Mouse (Mus musculus): ENCODE data around the gene Dqx1. TPM values are rescaled to one million over a fixed set of nuclear protein-coding genes. Genes with fewer than 3 reads are reported as not detected.

Gene Dqx1
- 0.48 and 0.64 TPM in 2 replicates for polyA plus RNA-seq (2016; fragmentation: Nextera tagmentation; extraction: Ambion mirVana)

DNA sequence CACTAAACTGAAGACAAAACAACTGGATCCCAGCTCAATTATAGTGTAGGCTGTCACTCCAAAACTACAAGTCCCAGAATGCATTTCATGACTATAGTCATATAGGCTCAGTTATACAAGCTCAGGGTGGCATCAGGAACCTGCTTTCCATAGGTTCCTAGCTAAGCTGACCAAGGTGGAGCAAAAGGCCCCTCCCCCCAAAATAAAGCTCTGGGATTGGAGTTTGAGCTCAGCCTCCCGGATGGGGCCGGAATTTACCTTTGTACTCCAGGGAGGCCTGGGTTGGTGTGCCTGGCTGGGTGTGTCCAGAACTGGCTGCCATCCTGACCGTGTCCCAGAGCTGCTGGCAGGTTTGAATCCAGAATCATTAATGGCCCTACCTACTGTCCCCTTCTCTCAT is at the start of gene Dqx1:
Dqx1 (plus strand) TSS at position 55 of the 400 bp plus-strand sequence.
- ATAC-seq (ENCODE audit: insufficient number of reproducible peaks, low FRiP score): no peak
- H3K27me3 ChIP-seq (replicated peaks): peaks cover 27% of the 10 kb centered on the region
- no peak within 1 kb of the TSS for H3K9ac ChIP-seq
- 62% methylated on average over 3 of the region's 3 CpGs for WGBS
- H3K27ac ChIP-seq (ENCODE audit: poor library complexity, severe bottlenecking): no peak within 1 kb of the TSS
- H3K36me3 ChIP-seq: peaks cover 18% of the 10 kb centered on the region
- no peaks in the 10 kb centered on the region for H3K9me3 ChIP-seq (replicated peaks)
- H3K4me1 ChIP-seq (replicated peaks): peaks cover 21% of the 10 kb centered on the region
- H3K4me3 ChIP-seq: no peak within 1 kb of the TSS
- no peak within 1 kb of the TSS for H3K4me2 ChIP-seq

DNA sequence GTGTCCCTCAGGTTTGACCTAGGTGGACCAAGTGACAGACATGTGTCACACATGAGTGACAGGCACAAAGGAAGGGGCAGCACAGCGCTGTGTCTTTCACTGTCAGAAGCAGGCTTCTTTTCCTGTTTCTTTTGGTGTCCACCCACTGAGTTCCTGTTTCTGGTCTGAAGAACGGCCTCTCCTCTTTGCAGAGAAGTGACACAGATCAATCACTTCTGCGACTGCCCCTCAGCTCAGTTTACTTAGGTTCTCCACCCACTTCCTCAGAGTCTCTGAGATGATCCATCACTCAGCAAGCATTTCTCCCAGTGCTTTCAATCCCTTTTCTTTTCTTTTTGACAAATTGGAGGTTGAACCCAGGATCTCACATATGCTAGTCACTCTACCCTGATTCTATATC is 49.0 kb upstream of the Dqx1 start:
- no peak overlapping the region for H3K4me2 ChIP-seq
- no peak for ATAC-seq (ENCODE audit: insufficient number of reproducible peaks, low FRiP score)
- no peaks in the 10 kb centered on the region; the same call in 1 of the 2 replicates for H3K27me3 ChIP-seq (replicated peaks)
- no peak overlapping the region for H3K27ac ChIP-seq (ENCODE audit: poor library complexity, severe bottlenecking)
- H3K4me3 ChIP-seq: no peak overlapping the region
- no peaks in the 10 kb centered on the region for H3K9me3 ChIP-seq (replicated peaks)
- H3K36me3 ChIP-seq: no peaks in the 10 kb centered on the region
- WGBS: 43% methylated on average over 3 of the region's 3 CpGs
- no peak overlapping the region for H3K9ac ChIP-seq
- H3K4me1 ChIP-seq (replicated peaks): peaks cover 18% of the 10 kb centered on the region

DNA sequence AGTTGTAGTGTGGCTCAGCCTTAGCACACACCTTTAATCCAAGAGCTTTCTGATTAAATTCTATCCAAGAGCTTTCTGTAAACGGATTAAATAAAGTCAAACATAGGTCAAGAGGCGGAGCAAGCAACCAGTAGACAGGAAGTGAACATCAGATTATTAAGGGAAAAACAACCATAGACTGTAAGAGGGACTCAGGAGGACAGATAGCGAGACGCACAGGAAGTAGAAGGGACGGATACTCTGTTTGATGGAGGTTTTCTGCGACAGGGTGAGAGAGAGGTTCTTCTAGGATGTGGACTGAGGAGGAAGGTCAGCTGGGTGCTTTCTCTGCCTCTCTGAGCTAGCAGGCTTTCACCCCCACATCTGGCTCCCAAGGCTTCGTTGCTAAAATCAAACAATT is 47.6 kb upstream of the Dqx1 start:
- no peak overlapping the region for H3K9ac ChIP-seq

DNA sequence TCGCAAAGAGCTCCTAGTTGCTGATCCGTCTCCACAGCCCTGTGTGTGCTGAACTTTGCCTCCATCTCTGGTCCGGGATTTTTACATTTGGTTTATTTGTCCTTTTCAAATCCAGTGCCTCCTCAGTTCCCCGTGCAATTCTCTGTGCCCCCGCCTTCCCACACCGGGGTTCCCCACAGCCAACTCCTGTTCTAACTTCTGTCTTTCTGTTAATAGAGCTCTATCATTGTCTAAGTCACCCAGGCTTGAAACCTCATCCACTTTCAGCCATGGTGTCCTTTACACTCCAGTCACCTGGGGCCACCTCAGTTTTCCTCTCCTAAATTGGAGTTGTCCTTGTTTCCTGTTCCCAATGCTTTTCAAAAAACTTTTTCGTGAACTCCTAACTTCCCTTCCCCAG is 46.4 kb upstream of the Dqx1 start:
- WGBS: 83% methylated on average over 7 of the region's 7 CpGs
- ATAC-seq (ENCODE audit: insufficient number of reproducible peaks, low FRiP score): no peak

More for the DNA sequence above, 47.6 kb upstream of the Dqx1 start:
- no peak for ATAC-seq (ENCODE audit: insufficient number of reproducible peaks, low FRiP score)
- H3K4me3 ChIP-seq: no peak overlapping the region
- H3K4me1 ChIP-seq (replicated peaks): peaks cover 14% of the 10 kb centered on the region
- H3K27me3 ChIP-seq (replicated peaks): no peaks in the 10 kb centered on the region; the same call in 1 of the 2 replicates
- H3K27ac ChIP-seq (ENCODE audit: poor library complexity, severe bottlenecking): 0 out of 2 replicates have a peak overlapping the region, but pooled peaks have one; percentile 5
- no peak overlapping the region for H3K4me2 ChIP-seq
- 45% methylated on average over 7 of the region's 7 CpGs for WGBS
- H3K36me3 ChIP-seq: no peaks in the 10 kb centered on the region
- H3K9me3 ChIP-seq (replicated peaks): no peaks in the 10 kb centered on the region

DNA sequence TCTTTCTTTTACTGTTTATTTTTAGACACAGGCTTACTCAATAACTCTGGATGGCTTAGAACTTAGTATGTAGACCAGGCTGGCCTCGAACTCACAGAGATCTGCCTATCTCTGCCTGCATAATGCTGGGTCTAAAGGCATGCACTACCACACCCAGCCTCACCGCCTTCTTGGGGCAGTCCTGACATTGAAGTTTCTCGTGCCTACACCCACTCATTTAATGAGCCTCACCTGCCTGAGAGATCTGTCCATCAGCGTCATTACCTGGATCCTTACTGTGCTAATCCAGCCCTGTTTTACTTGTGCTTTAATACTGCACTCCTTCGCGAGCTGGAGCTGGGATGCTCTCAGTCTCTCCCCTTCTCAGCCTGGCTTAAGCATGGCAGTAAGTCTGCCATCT is 45.9 kb upstream of the Dqx1 start:
- H3K4me1 ChIP-seq (replicated peaks): peaks cover 12% of the 10 kb centered on the region
- no peak for ATAC-seq (ENCODE audit: insufficient number of reproducible peaks, low FRiP score)
- H3K27me3 ChIP-seq (replicated peaks): no peaks in the 10 kb centered on the region; the same call in 1 of the 2 replicates
- H3K27ac ChIP-seq (ENCODE audit: poor library complexity, severe bottlenecking): no peak overlapping the region
- H3K36me3 ChIP-seq: no peaks in the 10 kb centered on the region
- no peak overlapping the region for H3K4me3 ChIP-seq
- H3K4me2 ChIP-seq: no peak overlapping the region
- 69% methylated on average over 6 of the region's 6 CpGs for WGBS
- no peaks in the 10 kb centered on the region for H3K9me3 ChIP-seq (replicated peaks)
- no peak overlapping the region for H3K9ac ChIP-seq

More for the DNA sequence above, 46.4 kb upstream of the Dqx1 start:
- H3K27ac ChIP-seq (ENCODE audit: poor library complexity, severe bottlenecking): no peak overlapping the region
- H3K36me3 ChIP-seq: no peaks in the 10 kb centered on the region
- H3K27me3 ChIP-seq (replicated peaks): no peaks in the 10 kb centered on the region; the same call in 1 of the 2 replicates
- H3K9me3 ChIP-seq (replicated peaks): no peaks in the 10 kb centered on the region
- no peak overlapping the region for H3K4me2 ChIP-seq
- H3K4me3 ChIP-seq: no peak overlapping the region
- H3K9ac ChIP-seq: no peak overlapping the region
- H3K4me1 ChIP-seq (replicated peaks): peaks cover 10% of the 10 kb centered on the region; the same call in 1 of the 2 replicates

DNA sequence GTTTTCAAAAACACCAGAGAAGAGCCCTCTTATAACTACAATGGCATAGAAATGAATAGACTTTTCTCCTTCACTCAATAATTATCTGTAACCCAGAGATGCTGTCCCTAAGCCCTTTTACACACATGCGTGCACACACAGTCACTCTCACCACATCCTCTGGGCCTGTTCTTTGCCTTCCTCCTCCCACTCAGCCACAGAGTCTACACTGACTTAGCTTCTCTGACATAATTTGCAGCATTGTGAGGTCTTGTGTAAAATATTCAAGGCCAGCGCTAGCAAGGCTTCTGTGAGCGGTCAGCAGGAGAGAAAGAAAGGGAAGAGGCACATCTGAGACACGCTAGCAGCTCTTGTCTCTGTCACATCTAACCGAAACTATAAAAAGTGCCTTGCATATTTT is 44.2 kb upstream of the Dqx1 start:
- no peak overlapping the region for H3K4me2 ChIP-seq
- 81% methylated on average over 5 of the region's 5 CpGs for WGBS
- H3K4me1 ChIP-seq (replicated peaks): peaks cover 16% of the 10 kb centered on the region
- H3K4me3 ChIP-seq: no peak overlapping the region
- no peak overlapping the region for H3K9ac ChIP-seq
- ATAC-seq (ENCODE audit: insufficient number of reproducible peaks, low FRiP score): no peak
- H3K36me3 ChIP-seq: no peaks in the 10 kb centered on the region
- no peak overlapping the region for H3K27ac ChIP-seq (ENCODE audit: poor library complexity, severe bottlenecking)
- H3K9me3 ChIP-seq (replicated peaks): no peaks in the 10 kb centered on the region
- no peaks in the 10 kb centered on the region; the same call in 1 of the 2 replicates for H3K27me3 ChIP-seq (replicated peaks)

DNA sequence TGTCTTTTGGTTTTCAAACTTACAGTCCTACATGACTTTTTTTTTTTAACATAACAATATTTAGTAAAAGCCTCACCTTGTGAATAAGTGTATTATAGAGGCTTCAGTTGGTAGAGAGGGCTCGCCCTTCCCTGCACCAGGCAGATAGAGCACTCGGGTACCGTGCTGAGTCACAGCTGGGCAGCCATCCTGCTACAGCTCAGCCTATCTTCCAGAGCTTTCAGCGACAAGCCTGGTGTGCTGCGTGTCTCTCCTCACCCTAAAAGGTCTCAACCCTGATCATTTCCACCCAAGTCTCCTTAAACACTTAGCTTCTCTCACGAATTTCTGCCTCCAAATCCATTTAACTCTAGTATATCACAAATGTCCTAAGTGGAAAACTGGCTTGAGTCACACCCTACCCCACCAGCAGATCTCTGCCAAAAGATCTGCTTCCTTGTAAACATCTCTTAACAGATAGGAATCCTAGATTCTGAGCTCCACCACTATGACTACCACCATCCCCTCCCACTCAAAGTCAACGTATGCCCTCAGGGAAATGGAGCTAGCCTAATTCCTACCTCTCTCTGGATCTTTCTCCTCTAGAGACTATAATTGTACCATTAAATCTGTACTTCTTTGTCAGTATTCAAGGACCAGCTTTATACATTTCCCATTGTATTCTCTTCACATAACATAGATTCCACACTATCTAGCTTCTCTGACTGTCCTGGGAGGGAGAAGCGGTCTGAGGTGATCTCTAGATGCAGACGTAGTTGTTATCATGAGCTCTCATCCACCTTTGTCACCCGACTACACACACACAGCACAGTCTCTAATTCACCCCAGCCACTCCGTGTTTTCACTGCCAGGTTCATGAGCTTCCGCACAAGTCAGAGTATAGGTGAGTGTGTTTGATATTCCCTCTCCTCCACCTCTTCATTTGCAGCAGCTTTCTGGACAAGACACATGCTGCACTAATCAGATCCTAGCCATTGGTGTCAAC is 42.9 kb upstream of the Dqx1 start:
- H3K27me3 ChIP-seq (replicated peaks): no peaks in the 10 kb centered on the region; the same call in 1 of the 2 replicates
- no peak overlapping the region for H3K4me2 ChIP-seq
- peaks cover 16% of the 10 kb centered on the region for H3K4me1 ChIP-seq (replicated peaks)
- no peak overlapping the region for H3K4me3 ChIP-seq
- peak; percentile 96 for ATAC-seq (ENCODE audit: insufficient number of reproducible peaks, low FRiP score)
- no peak overlapping the region for H3K9ac ChIP-seq
- 33% methylated on average over 12 of the region's 12 CpGs for WGBS
- no peaks in the 10 kb centered on the region for H3K9me3 ChIP-seq (replicated peaks)
- no peaks in the 10 kb centered on the region for H3K36me3 ChIP-seq
- peak overlapping the region; percentile 35 for H3K27ac ChIP-seq (ENCODE audit: poor library complexity, severe bottlenecking)

DNA sequence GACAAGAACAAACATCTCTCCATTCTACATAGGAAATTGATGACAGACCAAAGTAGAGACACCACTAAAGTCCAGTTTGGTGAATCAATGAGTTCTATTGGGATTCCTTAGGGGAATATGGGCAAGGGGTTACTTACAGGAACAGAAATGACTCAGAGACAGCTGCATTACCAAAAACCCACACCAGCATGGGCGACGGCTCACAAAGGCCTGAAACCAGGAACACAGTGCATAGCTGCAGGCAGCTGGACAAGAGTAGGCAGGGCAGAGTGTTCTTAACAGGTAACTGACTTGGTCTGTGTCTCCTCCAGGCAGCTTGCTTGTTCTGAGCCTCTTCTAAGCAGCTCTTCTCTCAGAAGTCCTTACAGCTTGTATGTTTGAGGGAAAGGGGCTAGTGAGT is 41.9 kb upstream of the Dqx1 start:
- ATAC-seq (ENCODE audit: insufficient number of reproducible peaks, low FRiP score): no peak
- Histone ChIP-seq H3K9ac (no peak overlapping the region), H3K4me3 (no peak overlapping the region), H3K27ac (ENCODE audit: poor library complexity, severe bottlenecking) (no peak overlapping the region), H3K36me3 (no peaks in the 10 kb centered on the region), H3K9me3 (replicated peaks) (no peaks in the 10 kb centered on the region), H3K27me3 (replicated peaks) (no peaks in the 10 kb centered on the region; the same call in 1 of the 2 replicates), H3K4me1 (replicated peaks) (peaks cover 12% of the 10 kb centered on the region; the same call in 1 of the 2 replicates), H3K4me2 (no peak overlapping the region)
- 90% methylated on average over 2 of the region's 2 CpGs for WGBS

DNA sequence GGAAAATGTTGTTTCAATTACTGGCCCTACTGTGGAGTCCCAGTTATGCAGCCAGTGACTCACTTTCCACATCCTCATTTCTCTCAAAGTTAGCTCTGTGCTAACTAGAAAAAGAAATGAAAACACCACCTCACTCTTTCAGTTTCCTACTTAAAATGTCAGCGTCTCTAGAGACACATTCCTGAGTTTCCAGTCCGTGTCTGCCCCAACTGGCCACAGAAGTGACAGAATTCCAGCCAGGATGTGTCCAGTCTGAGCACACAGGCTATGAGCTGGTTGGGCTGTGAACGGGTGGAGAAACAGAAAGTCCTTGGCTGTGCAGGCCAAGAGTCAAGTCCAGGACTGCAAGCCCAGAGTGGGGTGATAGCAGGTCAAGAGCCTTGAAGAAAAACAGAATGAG is 40.5 kb upstream of the Dqx1 start:
- H3K36me3 ChIP-seq: no peaks in the 10 kb centered on the region
- H3K27ac ChIP-seq (ENCODE audit: poor library complexity, severe bottlenecking): peak overlapping the region; percentile 37; the same call in 1 of the 2 replicates
- no peak overlapping the region for H3K4me3 ChIP-seq
- H3K4me1 ChIP-seq (replicated peaks): peaks cover 12% of the 10 kb centered on the region; the same call in 1 of the 2 replicates
- 13% methylated on average over 3 of the region's 3 CpGs for WGBS
- H3K27me3 ChIP-seq (replicated peaks): no peaks in the 10 kb centered on the region; the same call in 1 of the 2 replicates
- H3K9me3 ChIP-seq (replicated peaks): no peaks in the 10 kb centered on the region
- no peak for ATAC-seq (ENCODE audit: insufficient number of reproducible peaks, low FRiP score)
- H3K9ac ChIP-seq: no peak overlapping the region
- no peak overlapping the region for H3K4me2 ChIP-seq

DNA sequence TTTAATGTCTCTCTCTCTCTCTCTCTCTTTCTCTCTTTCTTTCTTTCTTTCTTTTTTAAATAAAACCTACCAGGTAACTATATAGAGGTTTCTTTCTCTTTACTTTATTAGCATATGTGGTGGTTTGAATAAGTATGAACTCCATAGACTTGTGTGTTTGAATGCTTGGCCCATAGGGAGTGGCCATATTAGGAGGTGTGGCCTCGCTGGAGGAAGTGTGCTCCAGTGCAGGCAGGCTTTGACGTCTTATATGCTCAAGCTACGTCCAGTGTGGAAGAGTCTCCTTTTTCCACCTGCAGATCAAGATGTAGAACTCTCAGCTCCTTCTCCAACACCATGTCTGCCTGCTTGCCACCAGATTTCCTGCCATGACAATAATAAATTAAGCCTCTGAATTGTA is 38.6 kb upstream of the Dqx1 start:
- ATAC-seq (ENCODE audit: insufficient number of reproducible peaks, low FRiP score): no peak
- no peaks in the 10 kb centered on the region for H3K9me3 ChIP-seq (replicated peaks)
- no peak overlapping the region for H3K4me2 ChIP-seq
- WGBS: 74% methylated on average over 3 of the region's 3 CpGs
- no peak overlapping the region for H3K9ac ChIP-seq
- no peak overlapping the region for H3K27ac ChIP-seq (ENCODE audit: poor library complexity, severe bottlenecking)
- no peaks in the 10 kb centered on the region for H3K36me3 ChIP-seq
- no peak overlapping the region for H3K4me3 ChIP-seq
- peaks cover 12% of the 10 kb centered on the region; the same call in 1 of the 2 replicates for H3K4me1 ChIP-seq (replicated peaks)
- H3K27me3 ChIP-seq (replicated peaks): no peaks in the 10 kb centered on the region

DNA sequence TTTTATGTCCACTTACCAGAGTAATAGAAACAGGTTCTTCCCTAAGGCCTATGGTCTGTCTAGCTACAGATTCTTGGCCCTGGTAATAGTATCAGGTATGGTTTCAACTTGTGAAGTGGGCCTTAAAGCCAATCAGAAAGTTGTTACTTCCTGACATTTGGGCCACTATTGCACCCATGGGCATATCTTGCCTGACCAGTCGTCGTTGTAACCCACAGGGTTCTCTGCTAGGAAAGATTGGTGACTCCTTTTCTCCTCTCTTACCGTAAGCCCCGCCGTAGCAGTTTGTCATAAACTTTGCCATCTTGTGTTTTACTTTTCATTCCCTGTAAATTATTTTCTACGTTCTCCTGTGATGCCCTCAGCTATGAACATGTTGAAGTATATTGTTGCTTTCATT is 37.5 kb upstream of the Dqx1 start:
- 66% methylated on average over 6 of the region's 6 CpGs for WGBS

More for the DNA sequence above, 37.5 kb upstream of the Dqx1 start:
- no peak for ATAC-seq (ENCODE audit: insufficient number of reproducible peaks, low FRiP score)
- Histone ChIP-seq H3K27me3 (replicated peaks) (no peaks in the 10 kb centered on the region), H3K36me3 (no peaks in the 10 kb centered on the region), H3K4me2 (no peak overlapping the region), H3K4me1 (replicated peaks) (peaks cover 7% of the 10 kb centered on the region; the same call in 1 of the 2 replicates), H3K4me3 (no peak overlapping the region), H3K9me3 (replicated peaks) (no peaks in the 10 kb centered on the region), H3K27ac (ENCODE audit: poor library complexity, severe bottlenecking) (no peak overlapping the region), H3K9ac (no peak overlapping the region)
